Mouse (Mus musculus): ENCODE results near the gene Ak1.

Ak1 gene

GRCm38 (mm10) chr2:32658873-32659272, 37.3 kb downstream of the Ak1 start:
- peak; percentile 53 for DNase-seq

- peak; percentile 36 for DNase-seq
Measured at GRCm38 (mm10) chr2:32661509-32662107, 40.0 kb downstream of the Ak1 start.

- DNase-seq, result no peak
Measured at GRCm38 (mm10) chr2:32662291-32662690, 40.7 kb downstream of the Ak1 start.

GRCm38 (mm10) chr2:32665345-32665744, 43.8 kb downstream of the Ak1 start:
- DNase-seq, result no peak

GRCm38 (mm10) chr2:32665853-32666252, 44.3 kb downstream of the Ak1 start:
- no peak for DNase-seq

- no peak for DNase-seq
Measured at GRCm38 (mm10) chr2:32667775-32668174, 46.2 kb downstream of the Ak1 start.

GRCm38 (mm10) chr2:32668176-32668575, 46.6 kb downstream of the Ak1 start:
- DNase-seq, result no peak

GRCm38 (mm10) chr2:32669876-32670275, 48.3 kb downstream of the Ak1 start:
- DNase-seq, result no peak

- DNase-seq, result no peak
Measured at GRCm38 (mm10) chr2:32671147-32671546, 49.6 kb downstream of the Ak1 start.

GRCm38 (mm10) chr2:32671907-32672595, 50.5 kb downstream of the Ak1 start:
- no peak for DNase-seq

- DNase-seq, result peak; percentile 29
Measured at GRCm38 (mm10) chr2:32673176-32673917, 51.8 kb downstream of the Ak1 start.

GRCm38 (mm10) chr2:32676821-32677220, 55.3 kb downstream of the Ak1 start:
- no peak for DNase-seq

- no peak for DNase-seq
Measured at GRCm38 (mm10) chr2:32677683-32678082, 56.1 kb downstream of the Ak1 start.

- DNase-seq, result no peak
Measured at GRCm38 (mm10) chr2:32680051-32680451, 58.5 kb downstream of the Ak1 start.

GRCm38 (mm10) chr2:32680961-32681650, 59.5 kb downstream of the Ak1 start:
- no peak for DNase-seq

GRCm38 (mm10) chr2:32681754-32682153, 60.2 kb downstream of the Ak1 start:
- DNase-seq, result no peak

GRCm38 (mm10) chr2:32682721-32683417, 61.3 kb downstream of the Ak1 start:
- no peak for DNase-seq

GRCm38 (mm10) chr2:32683701-32684100, 62.1 kb downstream of the Ak1 start:
- no peak for DNase-seq

Data from liver (tissue).